Mouse (Mus musculus) testis, adult 2 months (tissue): ENCODE measurements around the gene Gfra1. TPM values are rescaled to one million over a fixed set of nuclear protein-coding genes. Genes with fewer than 3 reads are reported as not detected.

Source experiments
- H3K27ac ChIP-seq: fragments of 200-500 bp; 2 replicates; pipeline ENCODE4 v1.5.1; 2012; ENCODE audit warnings: low read depth, low read length; ENCODE audit not compliant: control insufficient read depth, insufficient read depth
- H3K27me3 ChIP-seq: fragments of 200-500 bp; 2 replicates; pipeline ENCODE4 v1.6.1; 2012; ENCODE audit warnings: mild to moderate bottlenecking, low read length, moderate library complexity; ENCODE audit not compliant: control insufficient read depth, insufficient read depth
- H3K36me3 ChIP-seq: fragments of 200-500 bp; 2 replicates; pipeline ENCODE4 v1.6.1; 2012; ENCODE audit warnings: mild to moderate bottlenecking, low read length; ENCODE audit not compliant: control insufficient read depth, insufficient read depth
- H3K4me1 ChIP-seq: fragments of 200-500 bp; 2 replicates; pipeline ENCODE4 v1.6.1; 2012; ENCODE audit warnings: low read length; ENCODE audit not compliant: control insufficient read depth, insufficient read depth
- H3K4me3 ChIP-seq: fragments of 200-500 bp; 2 replicates; pipeline ENCODE4 v1.5.1; 2012; ENCODE audit warnings: low read depth, mild to moderate bottlenecking, low read length, moderate library complexity, mixed read lengths; ENCODE audit not compliant: control insufficient read depth
- CTCF ChIP-seq: fragments of 200-500 bp; IDR thresholded peaks from 2 replicates; pipeline ENCODE4 v1.5.1; 2012; ENCODE audit warnings: low read depth, mild to moderate bottlenecking, inconsistent platforms, low read length, moderate library complexity; ENCODE audit not compliant: control insufficient read depth, insufficient read depth, insufficient replicate concordance
- POLR2A ChIP-seq: fragments of 200-500 bp; IDR thresholded peaks from 2 replicates; pipeline ENCODE4 v1.6.1; 2012; ENCODE audit warnings: low read depth, mild to moderate bottlenecking, inconsistent platforms, low read length, moderate library complexity; ENCODE audit not compliant: control insufficient read depth
- polyA plus RNA-seq: library from polyadenylated mRNA; depleted of rRNA; stranded (reverse); fragments of >200 nt; gene quantifications from 2 replicates; pipeline ENCODE4 v1.2.3, GENCODE M21; 2012

Gene Gfra1
- polyA plus RNA-seq, 1 experiment: 1.2 TPM

DNA sequence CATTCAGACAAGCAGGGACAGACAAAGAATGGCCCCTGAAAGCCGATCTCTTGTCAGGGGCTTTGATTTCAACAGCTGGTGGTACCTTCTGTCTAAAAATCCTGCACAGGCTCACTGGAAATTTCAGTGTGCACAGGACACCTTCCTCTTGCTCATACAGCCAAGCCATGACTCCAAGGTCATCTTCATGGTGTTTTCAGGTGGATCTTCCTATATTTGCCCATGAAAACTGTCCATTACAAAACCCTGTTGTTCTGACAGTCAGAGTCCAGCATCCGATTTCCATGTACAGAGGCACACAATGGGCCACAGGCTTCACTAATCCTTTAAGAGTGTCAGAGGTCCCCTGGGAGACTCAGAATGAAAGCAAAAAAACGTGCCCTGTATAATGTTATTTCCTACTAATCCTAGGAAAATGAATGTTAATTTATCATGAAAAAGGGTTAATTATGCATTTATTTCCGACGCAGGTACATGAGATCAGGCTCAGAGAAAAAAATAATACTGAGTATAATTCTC lies 105.8 kb downstream of the Gfra1 start:
- no peaks in the 10 kb centered on the region for H3K27me3 ChIP-seq
- no peak overlapping the region for H3K27ac ChIP-seq
- no peak overlapping the region for H3K4me3 ChIP-seq
- H3K4me1 ChIP-seq: no peaks in the 10 kb centered on the region
- H3K36me3 ChIP-seq: no peaks in the 10 kb centered on the region
- no peak for TF ChIP-seq CTCF

DNA sequence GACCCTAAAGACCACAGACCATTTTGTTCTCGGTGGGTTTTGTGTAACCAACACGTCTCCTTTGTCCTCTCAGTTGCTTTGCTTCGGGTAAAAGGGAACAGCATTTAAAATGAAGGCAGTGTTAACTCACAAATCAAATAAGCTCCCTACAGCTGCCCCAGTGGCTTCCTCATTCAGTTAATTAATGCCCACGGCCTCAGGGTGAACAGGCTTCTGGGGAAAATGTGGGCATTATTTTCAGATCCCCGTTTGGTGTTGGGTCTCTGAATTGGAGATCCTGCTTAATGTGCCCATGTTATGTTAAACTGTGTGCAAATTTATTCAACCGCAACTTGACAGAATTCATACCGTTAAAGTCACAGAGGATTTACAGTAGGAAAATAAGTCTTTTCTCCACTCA lies 110.6 kb downstream of the Gfra1 start:
- Histone ChIP-seq H3K4me3 (no peak overlapping the region), H3K4me1 (no peaks in the 10 kb centered on the region), H3K27me3 (no peaks in the 10 kb centered on the region), H3K36me3 (no peaks in the 10 kb centered on the region), H3K27ac (no peak overlapping the region)
- no peak for TF ChIP-seq POLR2A
- no peak for TF ChIP-seq CTCF

- Histone ChIP-seq H3K27me3 (no peaks in the 10 kb centered on the region), H3K27ac (no peak overlapping the region), H3K4me1 (no peaks in the 10 kb centered on the region), H3K36me3 (no peaks in the 10 kb centered on the region), H3K4me3 (no peak overlapping the region)
- TF ChIP-seq CTCF (no peak), POLR2A (no peak)
Observed at GRCm38 (mm10) chr19:58341351-58341750, 114.4 kb downstream of the Gfra1 start.

DNA sequence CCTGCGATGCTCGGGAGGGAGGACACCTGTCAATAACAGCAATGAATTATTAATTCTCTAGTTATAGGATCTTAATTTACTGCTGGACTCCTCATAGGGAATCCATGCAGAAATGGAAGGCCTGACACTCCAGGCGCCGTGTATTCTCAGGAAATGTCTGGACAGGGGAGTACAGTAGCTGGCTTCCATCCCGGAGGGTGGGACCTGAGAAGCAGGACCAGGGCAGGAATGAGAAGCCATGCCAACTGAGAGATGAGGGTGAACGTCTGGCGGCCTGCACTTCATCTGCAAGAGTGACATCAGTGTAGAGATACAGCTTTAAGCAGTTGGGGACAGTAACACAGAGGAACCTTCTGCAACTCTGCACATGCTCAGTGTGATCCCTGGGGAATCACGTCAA lies 115.5 kb downstream of the Gfra1 start:
- H3K36me3 ChIP-seq: no peaks in the 10 kb centered on the region
- no peaks in the 10 kb centered on the region for H3K4me1 ChIP-seq
- no peak overlapping the region for H3K4me3 ChIP-seq
- H3K27me3 ChIP-seq: no peaks in the 10 kb centered on the region
- TF ChIP-seq POLR2A (no peak), CTCF (no peak)
- no peak overlapping the region for H3K27ac ChIP-seq

GRCm38 (mm10) chr19:58336802-58337201 lies 118.9 kb downstream of the Gfra1 start:
- TF ChIP-seq POLR2A (no peak), CTCF (no peak)
- H3K27ac ChIP-seq: no peak overlapping the region
- no peak overlapping the region for H3K4me3 ChIP-seq
- H3K36me3 ChIP-seq: no peaks in the 10 kb centered on the region
- H3K4me1 ChIP-seq: no peaks in the 10 kb centered on the region
- no peaks in the 10 kb centered on the region for H3K27me3 ChIP-seq

DNA sequence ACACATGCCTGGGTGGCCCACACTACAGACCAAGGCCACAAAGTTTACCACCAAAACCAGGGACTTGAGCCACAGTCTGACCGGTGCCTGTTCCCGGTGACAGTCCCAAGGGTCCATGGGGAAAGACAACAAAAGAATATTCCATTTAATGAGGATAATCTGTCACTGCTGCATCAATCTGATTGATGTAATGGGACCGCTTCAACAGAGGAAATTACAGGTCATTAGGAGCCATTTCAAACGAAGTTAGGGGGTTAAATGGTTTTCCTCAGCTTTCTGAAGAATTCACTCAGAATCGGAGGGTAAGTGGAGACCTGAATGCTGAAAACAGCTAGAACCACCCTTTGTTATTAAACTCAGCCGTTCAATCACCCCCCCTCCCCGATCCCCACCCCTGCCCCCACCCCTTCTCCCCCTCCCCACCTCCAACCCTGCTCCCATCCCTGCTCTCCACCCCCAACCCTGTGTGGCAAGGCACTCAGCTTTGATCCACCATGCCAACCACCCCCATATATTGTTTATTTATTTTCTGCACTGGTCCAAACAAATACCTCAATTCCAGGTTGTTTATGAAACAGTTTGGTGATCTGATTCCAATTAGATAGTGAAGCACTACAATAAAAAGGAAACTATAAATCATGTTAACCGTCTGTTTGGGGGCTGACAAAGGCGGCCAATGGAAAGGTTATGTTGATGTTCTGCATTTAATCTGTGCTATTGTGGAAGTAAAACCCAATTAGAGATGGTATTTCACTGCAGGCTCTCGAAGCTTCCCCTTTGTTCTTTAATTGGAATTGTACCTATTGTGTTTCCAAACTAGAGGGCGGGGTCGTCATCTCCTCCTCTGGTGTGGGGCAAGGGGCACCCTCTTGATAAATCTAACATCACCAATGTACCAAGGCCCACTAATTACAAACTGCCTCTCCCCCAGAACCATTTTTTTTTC lies 119.9 kb downstream of the Gfra1 start:
- no peak overlapping the region for H3K27ac ChIP-seq
- no peaks in the 10 kb centered on the region for H3K36me3 ChIP-seq
- H3K4me1 ChIP-seq: no peaks in the 10 kb centered on the region
- TF ChIP-seq CTCF (no peak), POLR2A (no peak)
- H3K4me3 ChIP-seq: no peak overlapping the region
- H3K27me3 ChIP-seq: no peaks in the 10 kb centered on the region

- no peaks in the 10 kb centered on the region for H3K4me1 ChIP-seq
- no peak overlapping the region for H3K4me3 ChIP-seq
- no peaks in the 10 kb centered on the region for H3K27me3 ChIP-seq
- no peaks in the 10 kb centered on the region for H3K36me3 ChIP-seq
- no peak overlapping the region for H3K27ac ChIP-seq
- TF ChIP-seq POLR2A (no peak), CTCF (no peak)
Observed at GRCm38 (mm10) chr19:58329305-58329704, 126.4 kb downstream of the Gfra1 start.
